Mouse (Mus musculus): ENCODE measurements around the gene Cnksr2. TPM values are rescaled to one million over a fixed set of nuclear protein-coding genes. Genes with fewer than 3 reads are reported as not detected.

Cnksr2 gene
- total and polyA plus RNA-seq, 3 experiments: not detected

DNA sequence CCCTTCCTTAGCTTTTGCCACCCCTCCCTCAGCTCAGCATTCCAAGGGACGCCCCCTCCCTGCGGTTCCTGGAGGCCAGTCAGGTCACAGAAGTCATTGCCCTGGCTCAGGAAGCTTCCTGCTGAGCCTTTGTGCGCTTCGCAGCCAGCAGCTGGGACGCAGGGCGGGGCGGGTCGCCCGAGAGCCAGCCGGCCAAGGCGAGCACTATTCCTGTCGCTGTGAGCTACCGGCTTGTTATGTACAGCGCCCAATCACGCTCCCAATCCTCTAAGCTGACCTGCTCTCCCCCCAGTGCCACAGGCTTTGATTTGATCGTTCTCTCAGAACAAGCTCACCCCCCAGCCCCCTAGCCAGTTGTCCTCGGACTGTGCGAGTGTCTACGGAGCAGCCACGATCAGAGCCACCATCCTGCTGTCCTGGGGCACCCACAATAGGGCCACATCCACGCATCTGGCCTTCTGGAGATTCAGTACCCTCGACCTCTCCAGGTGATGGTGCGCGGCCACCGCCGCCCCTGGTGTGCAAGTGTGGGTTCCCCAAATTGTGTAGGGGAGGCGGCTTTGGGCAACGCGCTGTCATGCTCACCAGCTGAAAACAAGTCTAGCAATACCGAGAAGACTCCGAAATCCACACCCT lies 225.4 kb downstream of the Cnksr2 start:
- no peak for DNase-seq (ENCODE audit: extremely low read depth)

DNA sequence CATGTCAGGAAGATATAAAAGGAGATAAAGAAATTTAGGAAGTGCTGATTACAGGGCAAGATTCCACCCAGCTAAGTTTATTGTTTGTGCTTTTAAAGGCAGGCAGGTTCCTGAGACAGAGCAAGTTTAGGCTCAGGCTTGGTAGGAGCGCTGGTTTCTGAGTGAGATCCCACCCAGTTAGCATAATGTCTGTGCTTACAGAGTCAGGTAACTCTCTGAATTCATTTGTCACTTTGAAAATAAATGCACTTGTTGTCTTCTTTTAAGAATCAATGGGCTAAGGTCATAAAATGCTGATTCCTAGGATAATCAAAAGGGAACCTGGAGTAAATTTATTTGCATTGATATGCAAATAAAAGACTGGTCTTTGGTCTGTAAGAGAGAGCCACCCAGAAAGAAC lies 233.4 kb downstream of the Cnksr2 start:
- H3K4me2 ChIP-seq (ENCODE audit: insufficient read depth, low read depth, poor library complexity, severe bottlenecking): no peak overlapping the region
- H3K79me2 ChIP-seq (replicated peaks; ENCODE audit: control insufficient read depth, extremely low read depth, insufficient read depth, poor library complexity, severe bottlenecking): no peaks in the 10 kb centered on the region
- H3K4me3 ChIP-seq (replicated peaks in 1 of 3; ENCODE audit: low read depth in 2 of 3, low read length in 2 of 3, poor library complexity in 1 of 3): no peak overlapping the region
- no peaks in the 10 kb centered on the region for H3K27me3 ChIP-seq (replicated peaks)
- H3K9ac ChIP-seq (ENCODE audit: insufficient read depth, low read depth): no peak overlapping the region
- H3K4me1 ChIP-seq (ENCODE audit: control insufficient read depth in 1 of 2, insufficient read depth in 2 of 2): no peaks in the 10 kb centered on the region
- TF ChIP-seq TCF12 (IDR thresholded peaks at IDR 0.05; ENCODE audit: low read depth, low read length) (no peak), ZNF384 (IDR thresholded peaks at IDR 0.05; ENCODE audit: low read depth, low read length) (no peak), MAZ (IDR thresholded peaks at IDR 0.05; ENCODE audit: low read depth, low read length) (no peak), RCOR1 (conservative IDR thresholded peaks at IDR 0.05; ENCODE audit: low read depth, low read length) (no peak), SMC3 (IDR thresholded peaks at IDR 0.05; ENCODE audit: low read depth, low read length) (no peak), ELF1 (IDR thresholded peaks at IDR 0.05; ENCODE audit: low read depth, low read length) (no peak), CTCF (conservative IDR thresholded peaks at IDR 0.05 in 1 of 2, IDR thresholded peaks at IDR 0.05 in 1 of 2; ENCODE audit: low read depth in 2 of 2, low read length in 2 of 2) (no peak), MEF2A (IDR thresholded peaks at IDR 0.05; ENCODE audit: borderline replicate concordance, low read depth, low read length) (no peak)
- H3K9me3 ChIP-seq (replicated peaks; ENCODE audit: low read length): no peaks in the 10 kb centered on the region
- in situ Hi-C loops (cut with MboI; ENCODE audit: low pct_ligation_motif_present, low pct_unique_long_range_greater_than_20kb, low sequenced_read_pairs) (no loop called here), dilution Hi-C loops (cut with MboI; ENCODE audit: extremely low pct_ligation_motif_present, extremely low pct_unique_long_range_greater_than_20kb, low sequenced_read_pairs) (no loop called here)
- no peak for DNase-seq (ENCODE audit: extremely low read depth)
- no peaks in the 10 kb centered on the region for H3K36me3 ChIP-seq (replicated peaks in 1 of 2; ENCODE audit: control insufficient read depth in 1 of 2, insufficient read depth in 1 of 2, low read length in 1 of 2)
- no peak overlapping the region for H3K27ac ChIP-seq (ENCODE audit: insufficient read depth, low read depth)

More for the DNA sequence above, 225.4 kb downstream of the Cnksr2 start:
- no peaks in the 10 kb centered on the region for H3K36me3 ChIP-seq (replicated peaks in 1 of 2; ENCODE audit: control insufficient read depth in 1 of 2, insufficient read depth in 1 of 2, low read length in 1 of 2)
- H3K4me2 ChIP-seq (ENCODE audit: insufficient read depth, low read depth, poor library complexity, severe bottlenecking): no peak overlapping the region
- H3K27me3 ChIP-seq (replicated peaks): no peaks in the 10 kb centered on the region
- no peaks in the 10 kb centered on the region for H3K9me3 ChIP-seq (replicated peaks; ENCODE audit: low read length)
- peaks cover 0 to 3% of the 10 kb centered on the region in 2 experiments; a peak in 1 of 4 replicates for H3K4me1 ChIP-seq (ENCODE audit: control insufficient read depth in 1 of 2, insufficient read depth in 2 of 2)
- no peak overlapping the region for H3K27ac ChIP-seq (ENCODE audit: insufficient read depth, low read depth)
- in situ Hi-C loops (cut with MboI; ENCODE audit: low pct_ligation_motif_present, low pct_unique_long_range_greater_than_20kb, low sequenced_read_pairs): no loop called here
- TF ChIP-seq USF2 (conservative IDR thresholded peaks at IDR 0.05; ENCODE audit: low read depth, low read length): no peak
- no peak for TF ChIP-seq EP300 (IDR thresholded peaks at IDR 0.05; ENCODE audit: low read length)
- TF ChIP-seq ZKSCAN1 (IDR thresholded peaks at IDR 0.05; ENCODE audit: borderline replicate concordance, low read depth, low read length): no peak
- TF ChIP-seq MEF2A (IDR thresholded peaks at IDR 0.05; ENCODE audit: borderline replicate concordance, low read depth, low read length): no peak
- TF ChIP-seq RAD21 (IDR thresholded peaks at IDR 0.05; ENCODE audit: low read depth, low read length): no peak
- TF ChIP-seq SMC3 (IDR thresholded peaks at IDR 0.05; ENCODE audit: low read depth, low read length): no peak
- no peak for TF ChIP-seq ETS1 (conservative IDR thresholded peaks at IDR 0.05; ENCODE audit: low read depth, low read length)
- TF ChIP-seq JUN (IDR thresholded peaks at IDR 0.05; ENCODE audit: insufficient read depth, low read depth, low read length): no peak
- no peak for TF ChIP-seq ZNF384 (IDR thresholded peaks at IDR 0.05; ENCODE audit: low read depth, low read length)
- dilution Hi-C loops (cut with MboI; ENCODE audit: extremely low pct_ligation_motif_present, extremely low pct_unique_long_range_greater_than_20kb, low sequenced_read_pairs): no loop called here
- H3K4me3 ChIP-seq (replicated peaks in 1 of 3; ENCODE audit: low read depth in 2 of 3, low read length in 2 of 3, poor library complexity in 1 of 3): no peak overlapping the region
- H3K79me2 ChIP-seq (replicated peaks; ENCODE audit: control insufficient read depth, extremely low read depth, insufficient read depth, poor library complexity, severe bottlenecking): no peaks in the 10 kb centered on the region
- H3K9ac ChIP-seq (ENCODE audit: insufficient read depth, low read depth): no peak overlapping the region
